Mouse (Mus musculus) embryonic facial prominence, embryonic 11.5 days (tissue): ENCODE measurements at regions not wholly inside any gene's neighbourhood (a gene's known extent, or its start where the extent isn't known, plus 50 kb on each side); places are given as distances from the start of the nearest gene placed in this dataset.

Experiments used
- ATAC-seq: fragments of 200-750 bp; cut with Nextera tagmentation; replicated peaks from 2 replicates; pipeline ENCODE4 v1.8.0; 2017; ENCODE audit warnings: low read depth; ENCODE audit not compliant: insufficient number of reproducible peaks, low FRiP score, low TSS enrichment
- DNase-seq: peaks from one replicate; pipeline ENCODE4 v3.0.0-alpha.2; 2015; ENCODE audit warnings: low spot score
- H3K27ac ChIP-seq: fragments of 300-500 bp; sonication (generic); replicated peaks from 2 replicates; pipeline ENCODE4 v1.5.1; 2014; ENCODE audit warnings: mild to moderate bottlenecking, low read depth, low read length, control low read depth
- H3K27me3 ChIP-seq: fragments of 300-500 bp; sonication (generic); 2 replicates; pipeline ENCODE4 v1.6.1; 2014; ENCODE audit warnings: mild to moderate bottlenecking, low read length, moderate library complexity, mixed read lengths; ENCODE audit not compliant: control insufficient read depth, insufficient read depth
- H3K36me3 ChIP-seq: fragments of 300-500 bp; sonication (generic); replicated peaks from 2 replicates; pipeline ENCODE4 v1.6.1; 2014; ENCODE audit warnings: low read depth, mild to moderate bottlenecking, low read length, moderate library complexity, mixed read lengths; ENCODE audit not compliant: control insufficient read depth, insufficient read depth
- H3K4me1 ChIP-seq: fragments of 300-500 bp; sonication (generic); 2 replicates; pipeline ENCODE4 v1.6.1; 2014; ENCODE audit warnings: low read length, mixed read lengths; ENCODE audit not compliant: control insufficient read depth, insufficient read depth
- H3K4me2 ChIP-seq: fragments of 300-500 bp; sonication (generic); 2 replicates; pipeline ENCODE4 v1.6.1; 2014; ENCODE audit warnings: low read depth, mild to moderate bottlenecking, control low read depth, low read length, moderate library complexity
- H3K4me3 ChIP-seq: fragments of 300-500 bp; sonication (generic); 2 replicates; pipeline ENCODE4 v1.5.1; 2014; ENCODE audit warnings: low read depth, low read length, control low read depth
- H3K9ac ChIP-seq: fragments of 300-500 bp; sonication (generic); replicated peaks from 2 replicates; pipeline ENCODE4 v1.6.1; 2014; ENCODE audit warnings: mild to moderate bottlenecking, control low read depth, low read length
- H3K9me3 ChIP-seq: fragments of 300-500 bp; sonication (generic); replicated peaks from 2 replicates; pipeline ENCODE4 v1.6.1; 2016; ENCODE audit warnings: mild to moderate bottlenecking, low read length, inconsistent platforms, mixed read lengths; ENCODE audit not compliant: control insufficient read depth
- WGBS: fragments of 180-500 bp; shearing (Covaris S2); extraction: QIAGEN DNeasy Blood & Tissue Kit; methylation state at CpG from one replicate; pipeline ENCODE4 v1.1.7; 2014; 5-methylcytosine and 5-hydroxymethylcytosine counted together

DNA sequence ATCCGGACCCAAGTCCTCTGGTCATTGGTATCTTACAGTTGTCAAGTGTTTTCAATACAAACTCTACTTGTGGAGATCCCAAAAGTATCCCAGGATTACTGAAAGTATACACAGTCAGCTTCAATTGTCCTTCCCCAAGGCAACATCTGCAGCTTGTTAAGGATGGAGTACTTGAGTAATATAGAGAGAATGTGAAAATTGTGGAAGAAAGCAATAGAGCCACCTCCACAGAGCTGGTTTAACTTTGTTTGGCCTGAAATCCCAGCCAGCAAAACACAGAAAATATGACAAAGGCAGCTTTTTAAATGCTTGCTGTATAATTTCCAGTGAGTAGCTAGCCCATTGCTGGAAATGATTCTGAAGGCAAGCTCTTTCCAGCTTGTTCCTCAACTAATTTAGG is 217.0 kb upstream of the Tbl1xr1 start:
- 74% methylated on average over 1 of the region's 1 CpGs for WGBS
- DNase-seq (peak; percentile 29), ATAC-seq (no peak)
- H3K9ac ChIP-seq: no peak overlapping the region
- H3K4me3 ChIP-seq: no peak overlapping the region
- H3K9me3 ChIP-seq: no peaks in the 10 kb centered on the region
- no peak overlapping the region for H3K4me2 ChIP-seq
- no peaks in the 10 kb centered on the region for H3K27me3 ChIP-seq
- H3K27ac ChIP-seq: no peak overlapping the region
- no peaks in the 10 kb centered on the region for H3K4me1 ChIP-seq
- no peaks in the 10 kb centered on the region for H3K36me3 ChIP-seq

- Histone ChIP-seq H3K4me3 (no peak overlapping the region), H3K27ac (no peak overlapping the region), H3K9ac (no peak overlapping the region), H3K36me3 (no peaks in the 10 kb centered on the region), H3K27me3 (no peaks in the 10 kb centered on the region), H3K4me1 (no peaks in the 10 kb centered on the region), H3K4me2 (no peak overlapping the region), H3K9me3 (no peaks in the 10 kb centered on the region)
- 73% methylated on average over 4 of the region's 4 CpGs for whole genome bisulfite sequencing
- DNase-seq: no peak
- ATAC-seq: no peak
Observed at GRCm38 (mm10) chr3:21860915-21861635, 215.4 kb upstream of the Tbl1xr1 start.

- no peak for ATAC-seq
- H3K27ac ChIP-seq: no peak overlapping the region
- H3K4me1 ChIP-seq: no peaks in the 10 kb centered on the region
- WGBS: 88% methylated on average over 4 of the region's 4 CpGs
- no peaks in the 10 kb centered on the region for H3K27me3 ChIP-seq
- no peak overlapping the region for H3K4me3 ChIP-seq
- DNase-seq: no peak
- H3K9ac ChIP-seq: no peak overlapping the region
- no peak overlapping the region for H3K4me2 ChIP-seq
- no peaks in the 10 kb centered on the region for H3K9me3 ChIP-seq
- no peaks in the 10 kb centered on the region for H3K36me3 ChIP-seq
Observed at GRCm38 (mm10) chr3:21861636-21861970, 214.8 kb upstream of the Tbl1xr1 start.

- no peaks in the 10 kb centered on the region for H3K27me3 ChIP-seq
- no peak overlapping the region for H3K9ac ChIP-seq
- H3K4me1 ChIP-seq: no peaks in the 10 kb centered on the region
- no peak overlapping the region for H3K4me2 ChIP-seq
- DNase-seq: no peak
- H3K27ac ChIP-seq: no peak overlapping the region
- no peak overlapping the region for H3K4me3 ChIP-seq
- no peaks in the 10 kb centered on the region for H3K36me3 ChIP-seq
- no peak for ATAC-seq
- H3K9me3 ChIP-seq: no peaks in the 10 kb centered on the region
- WGBS: 54% methylated on average over 5 of the region's 5 CpGs
Observed at GRCm38 (mm10) chr3:21864391-21864790, 212.1 kb upstream of the Tbl1xr1 start.

- Histone ChIP-seq H3K27me3 (no peaks in the 10 kb centered on the region), H3K27ac (no peak overlapping the region), H3K36me3 (no peaks in the 10 kb centered on the region), H3K9me3 (no peaks in the 10 kb centered on the region), H3K9ac (no peak overlapping the region), H3K4me2 (no peak overlapping the region), H3K4me3 (no peak overlapping the region), H3K4me1 (no peaks in the 10 kb centered on the region)
- ATAC-seq (no peak), DNase-seq (no peak)
- WGBS: 88% methylated on average over 1 of the region's 1 CpGs
Observed at GRCm38 (mm10) chr3:21865856-21866255, 210.6 kb upstream of the Tbl1xr1 start.

DNA sequence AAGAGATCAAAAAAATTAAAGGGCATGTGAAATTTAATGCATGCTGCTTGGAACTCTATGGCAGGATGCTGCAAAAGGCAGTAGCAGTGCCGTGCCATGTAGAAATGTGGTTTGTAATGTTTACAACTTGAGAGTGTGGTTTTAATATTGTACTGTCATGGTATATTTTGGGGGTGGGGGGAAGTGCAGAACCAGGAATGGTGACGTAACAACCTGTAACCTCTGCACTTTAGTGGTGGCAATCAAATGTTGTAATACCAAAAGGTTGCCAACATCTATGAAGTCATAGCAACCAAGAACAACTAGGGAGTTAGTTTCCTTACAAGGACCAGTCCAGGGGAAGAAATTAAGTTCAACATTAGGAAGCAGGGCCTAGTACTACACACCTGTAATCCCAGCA is 198.1 kb upstream of the Tbl1xr1 start:
- Histone ChIP-seq H3K27ac (no peak overlapping the region), H3K4me2 (no peak overlapping the region), H3K27me3 (no peaks in the 10 kb centered on the region), H3K9ac (no peak overlapping the region), H3K9me3 (no peaks in the 10 kb centered on the region), H3K4me3 (no peak overlapping the region), H3K4me1 (no peaks in the 10 kb centered on the region), H3K36me3 (no peaks in the 10 kb centered on the region)
- no peak for DNase-seq
- 74% methylated on average over 2 of the region's 2 CpGs for WGBS
- no peak for ATAC-seq

GRCm38 (mm10) chr3:21884216-21884615 is 192.2 kb upstream of the Tbl1xr1 start:
- H3K9ac ChIP-seq: no peak overlapping the region
- H3K9me3 ChIP-seq: no peaks in the 10 kb centered on the region
- WGBS: 67% methylated on average over 3 of the region's 3 CpGs
- H3K27ac ChIP-seq: no peak overlapping the region
- ATAC-seq (no peak), DNase-seq (no peak)
- H3K36me3 ChIP-seq: no peaks in the 10 kb centered on the region
- no peak overlapping the region for H3K4me2 ChIP-seq
- no peaks in the 10 kb centered on the region for H3K27me3 ChIP-seq
- H3K4me3 ChIP-seq: no peak overlapping the region
- no peaks in the 10 kb centered on the region for H3K4me1 ChIP-seq

- no peaks in the 10 kb centered on the region for H3K9me3 ChIP-seq
- no peak overlapping the region for H3K9ac ChIP-seq
- WGBS: 90% methylated on average over 3 of the region's 3 CpGs
- no peaks in the 10 kb centered on the region for H3K27me3 ChIP-seq
- H3K27ac ChIP-seq: no peak overlapping the region
- no peaks in the 10 kb centered on the region for H3K36me3 ChIP-seq
- DNase-seq (no peak), ATAC-seq (no peak)
- H3K4me2 ChIP-seq: no peak overlapping the region
- H3K4me3 ChIP-seq: no peak overlapping the region
- no peaks in the 10 kb centered on the region for H3K4me1 ChIP-seq
Observed at GRCm38 (mm10) chr3:21888710-21889109, 187.7 kb upstream of the Tbl1xr1 start.
